Mouse (Mus musculus): ENCODE measurements around the gene Ppl. TPM values are rescaled to one million over a fixed set of nuclear protein-coding genes. Genes with fewer than 3 reads are reported as not detected.

Gene Ppl
- polyA plus RNA-seq, 1 experiment = not detected

DNA sequence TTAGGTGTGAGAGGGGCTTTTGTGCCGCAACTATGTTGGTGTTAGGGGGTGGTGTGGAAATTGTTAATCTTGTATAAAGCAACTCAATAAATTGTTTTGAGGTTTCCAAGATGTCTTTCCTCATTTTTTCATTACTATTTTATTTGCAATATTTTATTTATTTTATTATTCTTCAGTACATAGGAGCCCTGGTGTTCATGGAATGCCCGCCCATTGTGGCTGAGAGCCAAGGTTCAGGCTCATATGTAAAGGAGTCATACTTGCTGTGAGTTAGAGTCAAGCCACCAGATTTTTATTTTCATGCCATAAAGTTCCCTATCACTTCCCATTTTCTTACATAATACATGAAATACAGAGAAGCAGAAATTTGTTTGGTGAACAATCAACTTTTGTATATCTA, 46.0 kb downstream of the Ppl start:
- no peak for TF ChIP-seq GATA1 (IDR thresholded peaks at IDR 0.05; ENCODE audit: low read length)

DNA sequence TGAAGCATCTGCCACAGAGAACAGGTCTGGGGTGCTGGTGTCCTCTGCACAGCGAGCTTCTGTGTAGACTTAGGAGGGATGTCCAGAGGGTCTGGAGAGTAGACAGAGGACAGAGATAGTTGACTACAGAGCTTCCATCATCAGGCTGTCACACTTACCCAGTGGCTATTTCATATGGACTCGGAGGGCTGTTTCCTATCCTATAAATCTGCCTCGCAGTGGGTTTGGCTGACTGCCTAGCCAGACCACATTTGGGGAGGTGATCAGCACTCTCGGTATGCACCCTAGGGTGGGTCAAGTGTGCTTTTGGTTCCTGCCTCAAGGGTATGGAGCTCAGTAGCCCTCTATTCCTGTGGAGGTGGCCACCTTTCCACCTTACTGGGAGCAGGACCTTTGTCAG, 47.0 kb downstream of the Ppl start:
- TF ChIP-seq GATA1 (IDR thresholded peaks at IDR 0.05; ENCODE audit: low read length) = no peak

DNA sequence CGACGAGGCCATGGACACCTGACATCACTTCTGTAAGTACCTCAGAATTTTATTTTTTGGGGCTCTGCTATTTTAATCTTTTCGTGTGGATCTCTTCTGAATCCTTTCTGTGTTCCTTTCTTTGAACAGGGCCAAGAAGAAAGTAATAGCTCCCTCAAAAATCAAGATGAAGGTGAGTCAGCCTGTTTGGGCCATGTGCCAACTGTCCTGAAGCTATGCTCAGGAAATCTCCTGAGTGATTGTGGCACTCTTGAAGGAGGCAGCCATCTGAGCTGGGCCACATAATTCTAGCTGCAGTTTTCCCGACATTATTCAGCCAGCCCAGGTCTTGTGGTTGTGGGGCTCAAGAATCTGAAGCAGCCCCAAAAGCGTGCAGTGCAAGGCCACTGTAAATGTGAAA, 57.9 kb downstream of the Ppl start:
- TF ChIP-seq GATA1 (IDR thresholded peaks at IDR 0.05; ENCODE audit: low read length) = no peak

DNA sequence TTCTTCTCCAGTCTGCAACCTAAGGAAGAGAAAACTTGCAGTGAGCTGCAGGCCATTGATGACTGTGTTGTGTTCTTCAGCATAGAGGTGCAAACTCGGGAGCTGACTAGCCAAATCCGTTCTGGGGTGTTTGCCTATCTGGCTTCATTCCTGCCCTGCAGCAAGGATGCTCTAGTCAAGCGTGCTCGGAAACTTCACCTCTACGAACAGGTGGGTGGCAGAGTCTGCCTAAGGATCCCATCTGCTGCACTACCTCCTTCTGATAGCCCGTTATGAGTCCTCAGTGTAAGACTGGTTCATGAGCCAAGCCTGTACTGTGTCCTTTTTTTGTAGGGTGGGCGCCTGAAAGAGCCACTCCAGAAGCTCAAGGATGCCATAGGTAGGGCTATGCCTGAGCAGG, 60.2 kb downstream of the Ppl start:
- TF ChIP-seq GATA1 (IDR thresholded peaks at IDR 0.05; ENCODE audit: low read length) = no peak

DNA sequence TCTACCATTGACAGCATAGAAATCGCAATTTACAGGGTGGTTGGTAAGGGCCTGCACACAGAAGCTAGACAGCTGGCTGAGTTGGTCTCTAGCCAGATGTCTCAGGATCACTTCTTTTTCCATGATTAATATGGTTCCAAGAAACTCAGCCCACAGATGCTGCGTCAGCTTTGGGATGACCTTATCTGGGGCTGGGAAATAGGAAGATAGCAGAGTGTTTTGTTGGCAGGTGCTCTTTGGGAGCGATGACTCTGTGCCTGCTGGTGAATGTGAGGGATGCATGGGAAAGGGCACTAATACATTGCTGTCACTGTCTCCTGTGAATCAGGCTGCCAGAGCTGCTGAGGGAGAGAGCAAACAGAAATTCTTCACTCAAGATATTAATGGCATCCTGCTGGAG, 61.9 kb downstream of the Ppl start:
- TF ChIP-seq GATA1 (IDR thresholded peaks at IDR 0.05; ENCODE audit: low read length) = no peak

DNA sequence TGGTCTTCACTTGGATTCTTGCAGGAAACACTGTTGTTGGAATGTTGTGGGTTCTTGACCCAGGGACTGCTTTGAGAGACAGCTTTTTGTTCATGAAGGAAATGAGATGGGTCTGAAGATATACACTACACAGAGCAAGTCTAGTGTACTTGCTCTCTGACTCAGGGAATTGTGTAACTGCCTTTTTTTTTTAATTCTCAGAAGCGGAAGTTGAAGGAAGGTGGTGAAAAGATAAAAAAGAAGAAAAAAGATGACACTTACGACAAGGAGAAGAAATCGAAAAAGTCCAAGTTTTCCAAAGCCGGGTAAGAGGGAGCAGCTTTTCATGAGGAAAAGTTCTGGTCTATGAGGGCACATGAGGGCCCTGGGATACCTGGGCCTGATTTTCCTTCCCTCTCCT, 68.7 kb downstream of the Ppl start:
- no peak for TF ChIP-seq GATA1 (IDR thresholded peaks at IDR 0.05; ENCODE audit: low read length)

DNA sequence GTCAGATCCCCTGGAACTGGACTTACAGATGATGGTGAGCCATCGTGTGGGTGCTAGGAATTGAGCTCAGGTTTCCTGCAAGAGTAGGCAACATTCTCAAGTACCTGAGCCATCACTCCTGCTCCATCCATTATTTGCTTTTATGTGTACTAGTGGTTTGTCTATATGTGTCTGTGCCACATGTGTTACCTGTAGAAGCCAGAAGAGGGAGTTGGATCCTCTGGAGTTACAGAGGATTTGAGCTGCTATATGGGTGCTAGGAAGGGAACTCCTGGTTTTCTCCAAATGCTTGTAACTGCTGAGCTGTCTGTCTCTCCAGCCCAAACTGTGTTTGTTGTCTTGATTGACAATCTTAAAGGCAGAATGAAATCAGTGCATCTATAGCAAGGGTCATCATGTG, 74.1 kb downstream of the Ppl start:
- no peak for TF ChIP-seq GATA1 (IDR thresholded peaks at IDR 0.05; ENCODE audit: low read length)

DNA sequence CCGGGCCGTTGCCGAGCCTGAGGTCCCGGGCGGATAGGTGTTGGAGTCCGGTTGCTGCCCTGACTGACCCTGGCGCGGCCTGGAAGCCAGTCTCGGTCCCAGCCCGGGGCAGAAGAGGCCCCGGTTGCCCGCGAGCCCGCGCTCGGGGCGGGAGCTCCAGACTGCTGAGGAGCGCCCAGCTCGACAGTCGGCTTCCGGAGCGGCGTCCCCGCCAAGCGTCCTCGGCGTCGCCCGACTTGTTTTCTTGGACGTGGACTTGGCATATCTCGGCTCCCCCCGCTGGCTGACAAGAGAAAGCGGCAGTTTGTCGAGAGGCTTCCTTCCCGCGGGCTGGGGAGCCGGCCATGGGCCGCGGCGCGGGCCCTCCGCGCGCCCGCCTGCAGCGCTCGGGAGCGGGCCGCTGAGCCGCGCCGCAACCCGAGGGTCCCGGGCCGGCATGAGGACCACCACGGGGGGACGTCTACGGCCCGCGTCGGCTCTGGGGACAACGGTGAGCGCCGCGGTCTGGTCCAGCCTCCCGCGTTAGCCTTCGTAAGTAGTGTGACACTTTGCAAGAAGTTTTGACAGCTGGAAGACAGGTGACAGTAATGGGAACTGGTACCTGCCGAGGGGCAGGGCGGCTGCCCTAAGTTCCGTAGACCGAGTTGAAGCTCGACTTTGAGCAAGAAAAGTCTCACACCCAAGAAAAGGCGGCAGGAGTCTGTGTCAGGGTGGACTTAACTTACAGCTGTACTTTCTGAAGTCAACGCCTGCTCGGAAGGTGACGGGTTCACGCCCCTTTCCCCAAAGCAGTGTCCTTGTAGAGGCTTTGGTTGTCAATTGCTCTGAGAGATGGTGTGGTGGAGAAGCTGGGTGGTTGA, 81.7 kb downstream of the Ppl start:
- TF ChIP-seq GATA1 (IDR thresholded peaks at IDR 0.05; ENCODE audit: low read length) = no peak

DNA sequence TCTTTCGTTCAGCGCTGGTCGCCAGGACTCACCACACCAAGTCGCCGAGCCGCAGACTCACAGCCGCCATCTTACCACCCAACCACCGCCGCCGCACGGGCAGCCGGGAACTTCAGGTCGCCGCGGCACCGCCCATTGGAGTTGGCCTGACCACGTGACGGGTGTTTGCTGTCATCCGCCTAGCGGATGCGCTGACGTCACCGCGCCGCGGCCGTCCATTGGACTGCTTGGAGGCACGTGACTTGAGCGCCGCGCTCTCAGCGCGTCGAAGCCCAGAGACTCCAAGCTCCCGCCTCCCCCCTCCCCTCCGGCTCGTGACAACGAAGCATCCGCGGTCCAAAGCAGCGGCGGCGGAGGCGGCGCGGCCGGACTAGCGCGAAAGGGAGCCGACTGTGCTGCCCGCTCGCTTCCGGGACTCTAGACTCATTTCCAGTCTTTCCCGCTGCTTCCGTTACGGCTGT, 82.4 kb downstream of the Ppl start, which contains the start of the genes Glyr1 and Ubn1:
TSS of gene Glyr1 (minus strand) at position 90 of the 461 bp plus-strand sequence.
TSS of gene Ubn1 (plus strand) at position 284 of the 461 bp plus-strand sequence.
- TF ChIP-seq GATA1 (IDR thresholded peaks at IDR 0.05; ENCODE audit: low read length) = no peak

DNA sequence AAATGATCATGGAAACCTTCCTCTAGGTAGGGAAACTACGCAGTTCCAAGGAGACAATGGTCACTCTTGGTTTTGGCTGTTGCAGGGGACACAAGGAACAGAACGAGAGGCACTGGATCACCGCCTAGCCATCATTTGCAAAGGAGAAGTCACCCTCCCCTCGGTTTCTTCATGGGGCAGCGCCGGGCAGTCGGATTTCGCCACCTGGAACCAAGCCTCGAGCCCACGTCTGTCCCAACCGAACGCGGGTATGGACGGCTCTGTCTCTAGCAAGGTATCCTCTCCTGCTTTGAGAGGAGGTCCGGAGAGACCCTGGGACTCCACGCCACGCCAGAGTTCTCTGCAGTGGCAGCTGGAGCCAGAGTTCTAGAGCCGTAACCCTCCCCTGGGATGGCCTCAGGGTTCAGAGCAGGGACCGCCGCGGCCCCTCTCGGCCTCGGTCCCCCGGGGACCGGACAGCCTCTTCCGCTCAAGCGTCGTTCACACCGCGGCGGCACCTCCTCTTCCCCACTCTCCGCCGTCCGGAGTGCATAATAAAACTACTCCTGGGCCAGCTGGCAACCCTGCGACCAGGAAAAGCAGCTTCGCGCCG, 82.9 kb downstream of the Ppl start:
- TF ChIP-seq GATA1 (IDR thresholded peaks at IDR 0.05; ENCODE audit: low read length) = no peak

DNA sequence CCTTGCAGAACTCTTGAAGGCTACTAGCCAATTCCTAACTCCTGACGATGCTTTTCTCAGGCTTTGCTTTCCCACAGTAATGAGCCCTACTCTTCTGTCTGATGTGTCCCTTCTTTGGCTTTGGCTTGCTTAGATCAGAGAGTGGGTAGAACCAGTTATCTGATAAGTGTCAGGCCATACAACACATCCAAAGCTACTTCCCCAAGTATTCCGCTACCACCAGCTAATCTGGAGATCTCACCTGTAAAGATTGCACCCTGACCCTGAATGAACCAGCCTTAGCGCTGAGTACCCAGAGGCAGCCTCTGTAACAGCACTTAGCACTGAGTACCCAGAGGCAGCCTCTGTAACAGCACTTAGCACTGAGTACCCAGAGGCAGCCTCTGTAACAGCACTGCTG, 86.9 kb downstream of the Ppl start:
- TF ChIP-seq GATA1 (IDR thresholded peaks at IDR 0.05; ENCODE audit: low read length) = no peak

DNA sequence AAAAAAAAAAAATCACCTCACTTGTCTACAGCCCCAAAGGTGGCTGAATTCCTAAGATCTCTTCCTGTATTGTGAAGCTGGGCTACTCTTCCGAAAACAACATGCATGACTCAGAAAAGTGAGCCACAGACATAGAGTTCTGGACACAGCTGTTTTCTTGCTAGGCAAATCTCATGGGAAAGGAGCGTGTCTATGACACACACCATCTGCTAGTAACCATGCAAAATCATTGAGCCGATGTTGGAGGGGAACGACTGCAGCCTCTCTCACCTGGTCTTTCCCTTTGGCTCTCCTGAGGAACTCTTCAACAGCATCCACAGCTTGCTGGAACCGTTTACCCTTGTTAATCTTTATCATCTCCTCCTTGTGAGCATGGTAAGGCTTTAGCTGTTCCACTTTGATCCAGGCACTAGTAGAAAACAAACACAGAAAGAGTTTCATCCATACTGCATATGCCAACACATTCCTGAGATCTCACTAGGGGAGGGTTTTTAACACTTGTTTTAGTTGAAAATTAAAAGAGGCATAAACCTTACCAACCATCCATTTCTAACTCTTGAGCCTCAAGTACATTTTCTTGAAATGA, 95.5 kb downstream of the Ppl start:
- no peak for TF ChIP-seq GATA1 (IDR thresholded peaks at IDR 0.05; ENCODE audit: low read length)

Other genes with a start within 250 kb of the Ppl start
- gene Mgrn1, start 246.2 kb downstream of the Ppl start, polyA plus RNA-seq (2012) = 21.5 and 23.9 TPM in 2 replicates
- 45.2 and 49.4 TPM in 2 replicates for gene Nudt16l1, start 193.7 kb downstream of the Ppl start, polyA plus RNA-seq (2012)
- gene Anks3, start 168.2 kb downstream of the Ppl start, polyA plus RNA-seq (2012) = 21.3 and 23.5 TPM in 2 replicates
- 0.08 TPM in 1 of 2 replicates, not detected in the other for gene Sept12, start 134.6 kb downstream of the Ppl start, polyA plus RNA-seq (2012)
- gene Smim22, start 125.1 kb downstream of the Ppl start, polyA plus RNA-seq (2012) = not detected in 2 replicates
- 17.5 and 28.8 TPM in 2 replicates for gene Rogdi, start 118.9 kb downstream of the Ppl start, polyA plus RNA-seq (2012)
- gene Glyr1, start 82.6 kb downstream of the Ppl start, polyA plus RNA-seq (2012) = 17.1 and 26.7 TPM in 2 replicates
- 15.6 and 16.6 TPM in 2 replicates for gene Ubn1, start 82.4 kb downstream of the Ppl start, polyA plus RNA-seq (2012)
- gene Sec14l5, start 14.7 kb upstream of the Ppl start, polyA plus RNA-seq (2012) = not detected in 2 replicates
- 22.6 and 25.4 TPM in 2 replicates for gene Nagpa, start 71.6 kb upstream of the Ppl start, polyA plus RNA-seq (2012)
- not detected in 2 replicates for gene AU021092, start 89.9 kb upstream of the Ppl start, polyA plus RNA-seq (2012)
- gene Alg1, start 101.2 kb upstream of the Ppl start, polyA plus RNA-seq (2012) = 4.3 and 9.2 TPM in 2 replicates
- gene Eef2kmt, start 123.6 kb upstream of the Ppl start, polyA plus RNA-seq (2012) = 3.8 and 4.6 TPM in 2 replicates